Mouse (Mus musculus) C2C12 (cell line): ENCODE measurements around the gene B3gat2. TPM values are rescaled to one million over a fixed set of nuclear protein-coding genes. Genes with fewer than 3 reads are reported as not detected.
A peak's percentile ranks its signal among the peaks of the same experiment; 100 is the strongest.

Experiments used
- H3K27me3 ChIP-seq: one replicate; pipeline ENCODE4 v1.6.1; 2011; ENCODE audit not compliant: control insufficient read depth, insufficient read depth, insufficient read length
- H3K36me3 ChIP-seq: one replicate; pipeline ENCODE4 v1.6.1; 2011; ENCODE audit not compliant: control insufficient read depth, insufficient read depth
- H3K4me3 ChIP-seq: one replicate; pipeline ENCODE4 v1.5.1; 2011; ENCODE audit warnings: mild to moderate bottlenecking, control low read depth; ENCODE audit not compliant: poor library complexity, insufficient read depth, severe bottlenecking
- H3K79me2 ChIP-seq: one replicate; pipeline ENCODE4 v1.6.1; 2011; ENCODE audit not compliant: control insufficient read depth, insufficient read depth
- H3K79me3 ChIP-seq: one replicate; pipeline ENCODE4 v1.6.1; 2011; ENCODE audit warnings: low read depth, control low read depth
- H3ac ChIP-seq: one replicate; pipeline ENCODE3; 2011; ENCODE audit warnings: low read depth; ENCODE audit not compliant: control insufficient read depth, insufficient read length
- CEBPB ChIP-seq: IDR thresholded peaks from one replicate; pipeline ENCODE4 v1.6.1; 2011; ENCODE audit warnings: low read depth, mild to moderate bottlenecking, control low read depth, moderate library complexity
- CTCF ChIP-seq: IDR thresholded peaks from one replicate; pipeline ENCODE4 v1.5.1; 2011; ENCODE audit not compliant: control insufficient read depth, insufficient read depth, insufficient read length
- FOSL1 ChIP-seq: IDR thresholded peaks from one replicate; pipeline ENCODE4 v1.8.0; 2011; ENCODE audit warnings: mild to moderate bottlenecking, low read length; ENCODE audit not compliant: poor library complexity, insufficient read depth, severe bottlenecking
- MAX ChIP-seq: IDR thresholded peaks from one replicate; pipeline ENCODE4 v1.6.1; 2011; ENCODE audit warnings: mild to moderate bottlenecking, control low read depth
- MYOD1 ChIP-seq: IDR thresholded peaks from one replicate; pipeline ENCODE4 v1.6.1; 2011; ENCODE audit warnings: low read depth; ENCODE audit not compliant: control insufficient read depth, insufficient read length
- MYOG ChIP-seq: IDR thresholded peaks from one replicate; pipeline ENCODE4 v1.6.1; 2011; ENCODE audit not compliant: control insufficient read depth, insufficient read length; ENCODE audit errors: extremely low read depth
- USF1 ChIP-seq: IDR thresholded peaks from one replicate; pipeline ENCODE4 v1.6.1; 2011; ENCODE audit warnings: low read depth, mild to moderate bottlenecking, control low read depth, moderate library complexity
- polyA plus RNA-seq: library from polyadenylated mRNA; unstranded; fragments of >200 nt; fragmentation: generic; extraction: Trizol; gene quantifications from one replicate; pipeline ENCODE4 v1.2.1, GENCODE M21; 2012; ENCODE audit warnings: missing spikeins

Gene B3gat2
- polyA plus RNA-seq, 1 experiment: 0.11 TPM

GRCm38 (mm10) chr1:23762782-23763630, 1.5 kb downstream of the B3gat2 start:
- Histone ChIP-seq H3ac (no peak overlapping the region), H3K79me3 (no peaks in the 10 kb centered on the region), H3K27me3 (peaks cover 40% of the 10 kb centered on the region), H3K36me3 (no peaks in the 10 kb centered on the region), H3K79me2 (no peaks in the 10 kb centered on the region), H3K4me3 (no peak overlapping the region)
- TF ChIP-seq MAX (no peak), CTCF (peak; percentile 96), MYOG (no peak)

GRCm38 (mm10) chr1:23763726-23764125, 2.2 kb downstream of the B3gat2 start:
- no peaks in the 10 kb centered on the region for H3K79me2 ChIP-seq
- peaks cover 40% of the 10 kb centered on the region for H3K27me3 ChIP-seq
- TF ChIP-seq MYOG (no peak), USF1 (no peak), FOSL1 (no peak), CTCF (no peak), MAX (no peak), CEBPB (no peak), MYOD1 (no peak)
- H3K79me3 ChIP-seq: no peaks in the 10 kb centered on the region
- H3ac ChIP-seq: no peak overlapping the region
- H3K36me3 ChIP-seq: no peaks in the 10 kb centered on the region
- no peak overlapping the region for H3K4me3 ChIP-seq

- H3K36me3 ChIP-seq: no peaks in the 10 kb centered on the region
- peaks cover 38% of the 10 kb centered on the region for H3K27me3 ChIP-seq
- no peak overlapping the region for H3ac ChIP-seq
- H3K4me3 ChIP-seq: no peak overlapping the region
- no peak for TF ChIP-seq CTCF
- no peak for TF ChIP-seq CEBPB
- TF ChIP-seq MAX: no peak
- TF ChIP-seq FOSL1: no peak
- TF ChIP-seq MYOD1: no peak
- no peaks in the 10 kb centered on the region for H3K79me2 ChIP-seq
- no peaks in the 10 kb centered on the region for H3K79me3 ChIP-seq
These were observed 3.2 kb downstream of the B3gat2 start for GRCm38 (mm10) chr1:23764710-23765109.

GRCm38 (mm10) chr1:23773039-23773438, 11.5 kb downstream of the B3gat2 start:
- no peak overlapping the region for H3K4me3 ChIP-seq
- TF ChIP-seq USF1 (no peak), MYOD1 (no peak), FOSL1 (no peak), MAX (no peak), CEBPB (no peak), CTCF (no peak), MYOG (no peak)
- no peaks in the 10 kb centered on the region for H3K27me3 ChIP-seq

GRCm38 (mm10) chr1:23792737-23793533, 31.4 kb downstream of the B3gat2 start:
- no peaks in the 10 kb centered on the region for H3K27me3 ChIP-seq
- H3K4me3 ChIP-seq: no peak overlapping the region
- H3K79me2 ChIP-seq: no peaks in the 10 kb centered on the region
- TF ChIP-seq USF1: no peak
- peak; percentile 23 for TF ChIP-seq CTCF
- H3K36me3 ChIP-seq: no peaks in the 10 kb centered on the region
- no peak overlapping the region for H3ac ChIP-seq
- H3K79me3 ChIP-seq: no peaks in the 10 kb centered on the region

More at GRCm38 (mm10) chr1:23773039-23773438, 11.5 kb downstream of the B3gat2 start:
- no peak overlapping the region for H3ac ChIP-seq
- no peaks in the 10 kb centered on the region for H3K79me3 ChIP-seq
- H3K79me2 ChIP-seq: no peaks in the 10 kb centered on the region
- no peaks in the 10 kb centered on the region for H3K36me3 ChIP-seq

- TF ChIP-seq MAX (no peak), USF1 (no peak), CEBPB (no peak), CTCF (no peak), MYOG (no peak), MYOD1 (no peak), FOSL1 (no peak)
- H3K79me3 ChIP-seq: no peaks in the 10 kb centered on the region
These were observed 36.8 kb downstream of the B3gat2 start for GRCm38 (mm10) chr1:23798306-23798705.

More at GRCm38 (mm10) chr1:23798306-23798705, 36.8 kb downstream of the B3gat2 start:
- Histone ChIP-seq H3K36me3 (no peaks in the 10 kb centered on the region), H3K4me3 (no peak overlapping the region), H3ac (no peak overlapping the region), H3K27me3 (no peaks in the 10 kb centered on the region), H3K79me2 (no peaks in the 10 kb centered on the region)
